8 mouse cellular contexts compared by ENCODE assay signal in the genomic region with DNA sequence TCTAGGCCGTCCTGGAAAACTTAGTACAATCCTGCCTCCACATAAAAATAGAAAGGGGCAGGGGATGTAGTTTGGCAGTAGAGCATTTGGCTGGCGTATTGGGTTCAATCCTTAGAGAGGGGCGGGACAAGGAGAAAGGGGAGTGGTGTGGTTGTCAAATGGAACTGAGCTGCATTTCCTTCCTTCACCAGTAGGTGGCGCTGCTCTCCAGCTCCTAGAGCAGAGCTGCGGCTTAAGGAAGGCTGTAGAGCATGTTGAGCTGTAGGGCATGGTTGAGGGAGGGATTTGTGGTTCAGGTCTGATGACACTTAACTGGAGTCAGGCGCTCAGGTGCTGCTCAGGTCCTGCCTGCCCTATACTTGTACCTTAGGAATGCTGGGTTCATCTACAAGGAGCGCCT. TPM values are rescaled to one million over a fixed set of nuclear protein-coding genes. Genes with fewer than 3 reads are reported as not detected.
DNase-seq lines count a peak whose midpoint lies in the region; ATAC-seq and TF ChIP-seq lines count a peak whose summit lies in the region.

No protein-coding gene starts in this region.

- TF ChIP-seq CTCF in E14TG2a.4 (conservative IDR thresholded peaks at IDR 0.05; ENCODE audit: low read length), result peak; percentile 95

- ATAC-seq in forebrain, embryonic 12.5 days (ENCODE audit: low FRiP score), result peak; percentile 59
- ATAC-seq in heart, embryonic 16.5 days (replicated peaks; ENCODE audit: extremely low read depth, insufficient read depth, low FRiP score), result peak; percentile 74
- peak; percentile 83 for ATAC-seq in liver, embryonic 13.5 days (ENCODE audit: low read depth)
- peak; percentile 49 for ATAC-seq in neural tube, embryonic 11.5 days (ENCODE audit: insufficient read depth, low FRiP score, low TSS enrichment)
- peak; percentile 75 for ATAC-seq in stomach, embryonic 16.5 days (ENCODE audit: insufficient read depth, low FRiP score)

- WGBS in forebrain, embryonic 12.5 days, result 6% methylated on average over 7 of the region's 7 CpGs
- WGBS in heart, embryonic 16.5 days, result 9% methylated on average over 7 of the region's 7 CpGs
- 6% methylated on average over 7 of the region's 7 CpGs for WGBS in liver, embryonic 13.5 days (ENCODE audit: insufficient replicate concordance)
- WGBS in neural tube, embryonic 11.5 days, result 7% methylated on average over 7 of the region's 7 CpGs
- 8% methylated on average over 7 of the region's 7 CpGs for WGBS in stomach, embryonic 16.5 days

- no peak overlapping the region for H3K9ac ChIP-seq in forebrain, embryonic 12.5 days
- H3K9ac ChIP-seq in heart, embryonic 16.5 days (ENCODE audit: low read length), result no peak overlapping the region
- no peak overlapping the region for H3K9ac ChIP-seq in liver, embryonic 13.5 days
- no peak overlapping the region for H3K9ac ChIP-seq in neural tube, embryonic 11.5 days (ENCODE audit: low read length)
- no peak overlapping the region for H3K9ac ChIP-seq in stomach, embryonic 16.5 days (ENCODE audit: low read length)

- no peak overlapping the region for H3K27ac ChIP-seq in forebrain, embryonic 12.5 days
- no peak overlapping the region for H3K27ac ChIP-seq in heart, embryonic 16.5 days (ENCODE audit: low read length)
- H3K27ac ChIP-seq in liver, embryonic 13.5 days, result no peak overlapping the region
- H3K27ac ChIP-seq in neural tube, embryonic 11.5 days (ENCODE audit: low read depth, low read length), result no peak overlapping the region
- no peak overlapping the region for H3K27ac ChIP-seq in stomach, embryonic 16.5 days (ENCODE audit: low read length)

- no peaks in the 10 kb centered on the region for H3K27me3 ChIP-seq in E14TG2a.4 (ENCODE audit: insufficient read depth, low read length)
- H3K27me3 ChIP-seq in forebrain, embryonic 12.5 days, result peaks cover 17% of the 10 kb centered on the region
- peaks cover 8% of the 10 kb centered on the region; the same call in 1 of the 2 replicates for H3K27me3 ChIP-seq in heart, embryonic 16.5 days (ENCODE audit: control insufficient read depth, insufficient read depth, low read length)
- H3K27me3 ChIP-seq in liver, embryonic 13.5 days, result peaks cover 20% of the 10 kb centered on the region
- H3K27me3 ChIP-seq in neural tube, embryonic 11.5 days (ENCODE audit: control insufficient read depth, insufficient read depth, low read length), result no peaks in the 10 kb centered on the region
- no peaks in the 10 kb centered on the region for H3K27me3 ChIP-seq in stomach, embryonic 16.5 days (ENCODE audit: control insufficient read depth, insufficient read depth, low read length)

- H3K36me3 ChIP-seq in E14TG2a.4 (ENCODE audit: insufficient read depth, low read length), result peaks cover 41% of the 10 kb centered on the region
- peaks cover 6% of the 10 kb centered on the region; the same call in 1 of the 2 replicates for H3K36me3 ChIP-seq in forebrain, embryonic 12.5 days (replicated peaks)
- no peaks in the 10 kb centered on the region for H3K36me3 ChIP-seq in heart, embryonic 16.5 days (ENCODE audit: control insufficient read depth, insufficient read depth)
- H3K36me3 ChIP-seq in liver, embryonic 13.5 days, result peaks cover 31% of the 10 kb centered on the region
- no peaks in the 10 kb centered on the region for H3K36me3 ChIP-seq in neural tube, embryonic 11.5 days (ENCODE audit: control insufficient read depth, insufficient read depth, low read length)
- H3K36me3 ChIP-seq in stomach, embryonic 16.5 days (ENCODE audit: control insufficient read depth, insufficient read depth, low read length), result no peaks in the 10 kb centered on the region

- peaks cover 7% of the 10 kb centered on the region for H3K9me3 ChIP-seq in E14TG2a.4 (ENCODE audit: low read length)
- no peaks in the 10 kb centered on the region for H3K9me3 ChIP-seq in forebrain, embryonic 12.5 days
- 0 out of 2 replicates have a peak, but pooled peaks cover 2% of the 10 kb centered on the region for H3K9me3 ChIP-seq in heart, embryonic 16.5 days (replicated peaks; ENCODE audit: control insufficient read depth, low read length)
- H3K9me3 ChIP-seq in liver, embryonic 13.5 days (replicated peaks), result no peaks in the 10 kb centered on the region
- H3K9me3 ChIP-seq in neural tube, embryonic 11.5 days (ENCODE audit: control insufficient read depth, low read length), result 0 out of 2 replicates have a peak, but pooled peaks cover 3% of the 10 kb centered on the region
- H3K9me3 ChIP-seq in stomach, embryonic 16.5 days (replicated peaks; ENCODE audit: control insufficient read depth, low read length), result no peaks in the 10 kb centered on the region

- peak; percentile 94 for DNase-seq in c-Kit-positive CD71-positive TER-119-positive erythroid progenitor cells, embryonic 14.5 days (ENCODE audit: low spot score)
- peak; percentile 89 to 96 for DNase-seq in kidney, postnatal 25 days
- peak; percentile 82 for DNase-seq in liver, embryonic 13.5 days
- peak; percentile 94 for DNase-seq in neural tube, embryonic 11.5 days (ENCODE audit: low spot score)

- H3K4me2 ChIP-seq in forebrain, embryonic 12.5 days, result no peak overlapping the region
- no peak overlapping the region for H3K4me2 ChIP-seq in heart, embryonic 16.5 days (ENCODE audit: low read depth, low read length)
- no peak overlapping the region for H3K4me2 ChIP-seq in liver, embryonic 13.5 days
- no peak overlapping the region for H3K4me2 ChIP-seq in neural tube, embryonic 11.5 days (ENCODE audit: low read depth)
- no peak overlapping the region for H3K4me2 ChIP-seq in stomach, embryonic 16.5 days (ENCODE audit: low read depth, low read length)

- H3K4me3 ChIP-seq in E14TG2a.4 (replicated peaks; ENCODE audit: low read length), result no peak overlapping the region
- no peak overlapping the region for H3K4me3 ChIP-seq in forebrain, embryonic 12.5 days (replicated peaks)
- H3K4me3 ChIP-seq in heart, embryonic 16.5 days (ENCODE audit: low read length), result no peak overlapping the region
- H3K4me3 ChIP-seq in liver, embryonic 13.5 days (replicated peaks), result no peak overlapping the region
- H3K4me3 ChIP-seq in neural tube, embryonic 11.5 days (ENCODE audit: low read depth, low read length), result no peak overlapping the region
- H3K4me3 ChIP-seq in stomach, embryonic 16.5 days (replicated peaks; ENCODE audit: low read length), result no peak overlapping the region

- H3K4me1 ChIP-seq in E14TG2a.4 (replicated peaks; ENCODE audit: low read depth, low read length), result peaks cover 64% of the 10 kb centered on the region
- peaks cover 25% of the 10 kb centered on the region for H3K4me1 ChIP-seq in forebrain, embryonic 12.5 days
- peaks cover 6% of the 10 kb centered on the region; the same call in 1 of the 2 replicates for H3K4me1 ChIP-seq in heart, embryonic 16.5 days (ENCODE audit: control insufficient read depth, insufficient read depth, low read length)
- peaks cover 31% of the 10 kb centered on the region for H3K4me1 ChIP-seq in liver, embryonic 13.5 days (replicated peaks)
- H3K4me1 ChIP-seq in neural tube, embryonic 11.5 days (ENCODE audit: control insufficient read depth, insufficient read depth, low read length), result peaks cover 28% of the 10 kb centered on the region
- H3K4me1 ChIP-seq in stomach, embryonic 16.5 days (ENCODE audit: control insufficient read depth, insufficient read depth, low read length), result peaks cover 6% of the 10 kb centered on the region; the same call in 1 of the 2 replicates

RNA-seq across cellular contexts. Expression of a gene that starts 6.6 kb away (rescaled TPM):
- 12.0 and 12.9 TPM in 2 replicates for polyA plus RNA-seq in forebrain, embryonic 12.5 days (2016; fragmentation: Nextera tagmentation; extraction: Ambion mirVana)
- polyA plus RNA-seq in heart, embryonic 16.5 days (2015; fragmentation: Nextera tagmentation; extraction: Ambion mirVana), result 7.6 and 10.3 TPM in 2 replicates
- 17.2 and 17.9 TPM in 2 replicates for polyA plus RNA-seq in liver, embryonic 13.5 days (2015; fragmentation: Nextera tagmentation; extraction: Ambion mirVana)
- polyA plus RNA-seq in neural tube, embryonic 11.5 days (2014; fragmentation: Nextera tagmentation; extraction: Ambion mirVana), result 17.5 and 18.8 TPM in 2 replicates
- 13.8 and 14.4 TPM in 2 replicates for polyA plus RNA-seq in stomach, embryonic 16.5 days (2015; fragmentation: Nextera tagmentation; extraction: Ambion mirVana)

RNA-seq across cellular contexts. Expression of a gene that starts 30.6 kb away (rescaled TPM):
- polyA plus RNA-seq in forebrain, embryonic 12.5 days (2016; fragmentation: Nextera tagmentation; extraction: Ambion mirVana), result 15.3 and 15.6 TPM in 2 replicates
- not detected in 2 replicates for polyA plus RNA-seq in heart, embryonic 16.5 days (2015; fragmentation: Nextera tagmentation; extraction: Ambion mirVana)
- not detected in 2 replicates for polyA plus RNA-seq in liver, embryonic 13.5 days (2015; fragmentation: Nextera tagmentation; extraction: Ambion mirVana)
- 23.0 and 25.1 TPM in 2 replicates for polyA plus RNA-seq in neural tube, embryonic 11.5 days (2014; fragmentation: Nextera tagmentation; extraction: Ambion mirVana)
- polyA plus RNA-seq in stomach, embryonic 16.5 days (2015; fragmentation: Nextera tagmentation; extraction: Ambion mirVana), result 0.06 TPM in 1 of 2 replicates, not detected in the other

RNA-seq across cellular contexts. Expression of a gene that starts 31.4 kb away (rescaled TPM):
- polyA plus RNA-seq in forebrain, embryonic 12.5 days (2016; fragmentation: Nextera tagmentation; extraction: Ambion mirVana), result 3.0 and 3.2 TPM in 2 replicates
- polyA plus RNA-seq in heart, embryonic 16.5 days (2015; fragmentation: Nextera tagmentation; extraction: Ambion mirVana), result 13.4 and 14.0 TPM in 2 replicates
- 0.27 and 0.33 TPM in 2 replicates for polyA plus RNA-seq in liver, embryonic 13.5 days (2015; fragmentation: Nextera tagmentation; extraction: Ambion mirVana)
- polyA plus RNA-seq in neural tube, embryonic 11.5 days (2014; fragmentation: Nextera tagmentation; extraction: Ambion mirVana), result 40.9 and 41.0 TPM in 2 replicates
- 3.0 and 5.7 TPM in 2 replicates for polyA plus RNA-seq in stomach, embryonic 16.5 days (2015; fragmentation: Nextera tagmentation; extraction: Ambion mirVana)

Comparison
In these comparisons a context has a peak if more than half of its experiments do, and no peak if none do; other contexts are left out.
1. RNA of a gene that starts 30.6 kb away (polyA plus RNA-seq): 23.0 to 25.1 TPM in neural tube, embryonic 11.5 days and 15.3 to 15.6 TPM in forebrain, embryonic 12.5 days; 0.06 TPM in stomach, embryonic 16.5 days, not detected in heart, embryonic 16.5 days and not detected in liver, embryonic 13.5 days; every median in the first group is over 10 times any median in the second.
2. Peak in every context shown above with its lines, with median percentiles within 50 percentile points of each other: DNase-seq and ATAC-seq.